Mouse (Mus musculus) midbrain, embryonic 12.5 days (tissue): ENCODE data around the gene Abca14. TPM values are rescaled to one million over a fixed set of nuclear protein-coding genes. Genes with fewer than 3 reads are reported as not detected.

ENCODE experiments used
- polyA plus RNA-seq: library from polyadenylated mRNA; unstranded; fragments of >200 nt; fragmentation: Nextera tagmentation; extraction: Ambion mirVana; gene quantifications from 2 replicates; pipeline ENCODE4 v1.2.1, GENCODE M21; 2016

Gene Abca14
- polyA plus RNA-seq, 1 experiment from 2014 or later: not detected

Other genes starting within 250 kb of the Abca14 start
- 0.08 TPM in 1 of 2 replicates, not detected in the other for gene Dnah3, start 108.7 kb upstream of the Abca14 start, polyA plus RNA-seq
- 19.3 and 25.4 TPM in 2 replicates for gene Tmem159, start 101.6 kb upstream of the Abca14 start, polyA plus RNA-seq
- gene Zp2, start 58.7 kb upstream of the Abca14 start, polyA plus RNA-seq: not detected in 2 replicates
- gene Anks4b, start 30.1 kb upstream of the Abca14 start, polyA plus RNA-seq: not detected in 2 replicates
- 33.6 and 37.0 TPM in 2 replicates for gene Crym, start 1.9 kb upstream of the Abca14 start, polyA plus RNA-seq
- not detected in 2 replicates for gene Abca15, start 124.7 kb downstream of the Abca14 start, polyA plus RNA-seq
- not detected in 2 replicates for gene Abca16, start 205.7 kb downstream of the Abca14 start, polyA plus RNA-seq